Mouse (Mus musculus) liver, postnatal 0 days (tissue): Measurements from ENCODE around the gene Adm2.

Experiments
- CTCF ChIP-seq: sonication (generic); IDR thresholded peaks from 2 replicates; pipeline ENCODE4 v1.5.1; 2016; ENCODE audit warnings: antibody characterized with exemption, low read depth
- EP300 ChIP-seq: IDR thresholded peaks from 2 replicates; pipeline ENCODE4 v1.6.1; 2016; ENCODE audit warnings: antibody characterized with exemption, low read depth, mild to moderate bottlenecking

DNA sequence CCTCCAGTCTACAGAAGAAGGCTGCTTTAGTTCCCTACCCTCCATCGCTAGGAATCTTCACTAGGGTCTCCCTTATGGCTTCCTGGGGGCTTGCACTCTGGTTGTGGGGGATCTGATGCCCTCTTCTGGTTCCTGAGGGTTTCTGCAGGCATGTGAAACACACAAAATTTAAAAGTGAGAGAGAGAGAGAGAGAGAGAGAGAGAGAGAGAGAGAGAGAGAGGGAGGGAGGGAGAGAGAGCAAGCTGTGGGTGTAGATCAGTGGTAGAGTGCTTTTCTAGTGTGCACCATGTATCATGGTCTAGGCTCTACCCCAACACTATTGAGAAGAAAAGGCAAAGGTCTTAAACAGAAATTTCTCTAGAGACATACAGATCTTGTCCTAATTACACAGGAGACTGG lies 19.2 kb downstream of the Adm2 start:
- TF ChIP-seq CTCF (0 out of 2 replicates have a peak, but pooled peaks have one; percentile 16), EP300 (no peak)
